Mouse (Mus musculus) embryo, embryonic 9.5 days (tissue): ENCODE results near the gene Psmb6.

Experiments used
- DNase-seq: peaks from one replicate; pipeline ENCODE4 v3.0.0-alpha.2; 2017; ENCODE audit errors: extremely low spot score

Psmb6 gene

GRCm38 (mm10) chr11:70525184-70525678 lies at the start of gene Psmb6:
Psmb6 (plus strand) TSS chr11:70525367.
- peak; percentile 89 for DNase-seq

- DNase-seq, result no peak
These were observed 39.7 kb upstream of the Psmb6 start for GRCm38 (mm10) chr11:70485498-70485897.

- DNase-seq, result no peak
These were observed 37.4 kb upstream of the Psmb6 start for GRCm38 (mm10) chr11:70487816-70488215.

GRCm38 (mm10) chr11:70489138-70489537 lies 36.0 kb upstream of the Psmb6 start:
- DNase-seq, result no peak

GRCm38 (mm10) chr11:70489684-70490083 lies 35.5 kb upstream of the Psmb6 start:
- no peak for DNase-seq

GRCm38 (mm10) chr11:70499566-70500475 lies 25.3 kb upstream of the Psmb6 start:
- DNase-seq, result no peak

GRCm38 (mm10) chr11:70500476-70500812 lies 24.7 kb upstream of the Psmb6 start:
- DNase-seq, result no peak

- no peak for DNase-seq
These were observed 23.1 kb upstream of the Psmb6 start for GRCm38 (mm10) chr11:70502018-70502417.

GRCm38 (mm10) chr11:70504970-70505369 lies 20.2 kb upstream of the Psmb6 start, which contains the start of gene Tm4sf5:
Tm4sf5 (plus strand) TSS chr11:70505244.
- DNase-seq, result no peak

GRCm38 (mm10) chr11:70506385-70506784 lies 18.8 kb upstream of the Psmb6 start:
- DNase-seq, result peak; percentile 58

- no peak for DNase-seq
These were observed 18.1 kb upstream of the Psmb6 start for GRCm38 (mm10) chr11:70506962-70507515.

GRCm38 (mm10) chr11:70509753-70510564 lies 15.2 kb upstream of the Psmb6 start:
- DNase-seq, result peak; percentile 55

- DNase-seq, result no peak
These were observed 13.9 kb upstream of the Psmb6 start for GRCm38 (mm10) chr11:70511242-70511641.

- DNase-seq, result no peak
These were observed 13.3 kb upstream of the Psmb6 start for GRCm38 (mm10) chr11:70511825-70512224.

- no peak for DNase-seq
These were observed 12.3 kb upstream of the Psmb6 start for GRCm38 (mm10) chr11:70512709-70513342.

GRCm38 (mm10) chr11:70513520-70513919 lies 11.6 kb upstream of the Psmb6 start:
- no peak for DNase-seq

- DNase-seq, result no peak
These were observed 10.9 kb upstream of the Psmb6 start, which contains the start of gene Vmo1 for GRCm38 (mm10) chr11:70514288-70514687. Vmo1 (minus strand) TSS chr11:70514616.

GRCm38 (mm10) chr11:70516352-70516751 lies 8.8 kb upstream of the Psmb6 start:
- DNase-seq, result peak; percentile 69

GRCm38 (mm10) chr11:70518436-70518835 lies 6.7 kb upstream of the Psmb6 start:
- no peak for DNase-seq

GRCm38 (mm10) chr11:70518923-70519322 lies 6.2 kb upstream of the Psmb6 start, which contains the start of gene Gltpd2:
Gltpd2 (plus strand) TSS chr11:70519196.
- DNase-seq, result no peak

- peak; percentile 69 for DNase-seq
These were observed 4.9 kb upstream of the Psmb6 start for GRCm38 (mm10) chr11:70520178-70520769.
